Mouse (Mus musculus) bone marrow macrophage, adult 2 months (primary cell): ENCODE data around the gene Mafg.

Experiments
- CTCF ChIP-seq: IDR thresholded peaks from 2 replicates; pipeline ENCODE4 v1.5.1; 2012; ENCODE audit warnings: low read depth, mild to moderate bottlenecking, low read length, moderate library complexity
- POLR2A ChIP-seq: IDR thresholded peaks from 2 replicates; pipeline ENCODE4 v1.6.1; 2012; ENCODE audit warnings: mild to moderate bottlenecking, low read depth, low read length, borderline replicate concordance

DNA sequence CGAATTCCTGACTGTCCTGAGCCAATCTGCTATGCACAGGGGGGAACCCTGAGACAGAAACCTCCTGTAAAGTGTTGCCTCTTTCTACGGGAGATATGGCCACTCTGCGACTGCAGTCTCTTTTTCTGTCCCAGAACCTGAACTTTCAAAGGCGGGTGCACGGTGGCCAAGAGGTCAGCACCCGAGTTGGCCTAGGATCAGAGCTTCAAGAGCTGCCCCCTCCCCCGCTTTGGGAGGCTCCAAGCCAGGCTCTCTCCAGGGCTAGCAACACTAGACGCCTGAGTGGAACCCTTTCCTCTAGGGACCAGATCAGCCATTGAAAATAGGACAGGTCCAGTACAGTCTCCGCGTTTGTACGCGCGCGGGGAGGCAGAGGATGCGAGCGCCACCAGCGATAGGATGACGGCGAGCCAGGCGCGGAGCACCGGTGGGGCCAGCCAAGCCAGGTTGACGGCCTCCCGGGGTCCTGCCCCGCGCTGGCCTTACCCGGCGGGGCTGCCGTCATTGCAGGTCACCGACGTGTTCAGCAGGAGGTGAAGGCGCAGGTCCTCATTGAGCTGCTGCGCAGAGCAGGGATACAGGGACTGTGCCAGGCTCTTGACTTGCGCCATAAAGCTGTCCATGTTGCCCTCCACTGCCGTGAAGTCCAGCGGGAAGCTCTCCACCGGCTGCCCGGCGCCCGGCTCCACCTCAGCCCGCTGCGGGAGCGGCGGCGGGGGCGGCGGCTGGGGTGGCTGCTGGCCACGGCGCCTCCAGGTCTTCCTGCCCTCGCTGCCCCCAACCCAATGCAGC lies 26.3 kb upstream of the Mafg start:
- TF ChIP-seq CTCF: no peak
- TF ChIP-seq POLR2A: no peak
